Mouse (Mus musculus): ENCODE results near the gene Asb11.
A peak's percentile ranks its signal among the peaks of the same experiment; 100 is the strongest.

Gene Asb11

GRCm38 (mm10) chrX:164441306-164441705 lies 4.5 kb downstream of the Asb11 start:
- no peak for DNase-seq (ENCODE audit: extremely low spot score, low spot score)

GRCm38 (mm10) chrX:164445601-164446000 lies 8.8 kb downstream of the Asb11 start:
- DNase-seq (ENCODE audit: extremely low spot score, low spot score), result no peak

- DNase-seq (ENCODE audit: extremely low spot score, low spot score), result no peak
These were observed 9.3 kb downstream of the Asb11 start for GRCm38 (mm10) chrX:164446106-164446551.

- DNase-seq (ENCODE audit: extremely low spot score, low spot score), result no peak
These were observed 10.3 kb downstream of the Asb11 start for GRCm38 (mm10) chrX:164446835-164447681.

- no peak for DNase-seq (ENCODE audit: extremely low spot score, low spot score)
These were observed 10.9 kb downstream of the Asb11 start for GRCm38 (mm10) chrX:164447682-164448071.

- DNase-seq (ENCODE audit: extremely low spot score, low spot score), result peak; percentile 12
These were observed 12.4 kb downstream of the Asb11 start for GRCm38 (mm10) chrX:164449201-164449600.

- DNase-seq (ENCODE audit: extremely low spot score, low spot score), result no peak
These were observed 22.5 kb downstream of the Asb11 start for GRCm38 (mm10) chrX:164459205-164459878.

GRCm38 (mm10) chrX:164502258-164502657 lies 65.5 kb downstream of the Asb11 start:
- DNase-seq (ENCODE audit: extremely low spot score, low spot score), result no peak

- peak; percentile 12 for DNase-seq (ENCODE audit: extremely low spot score, low spot score)
These were observed 69.1 kb downstream of the Asb11 start, which contains the start of gene Asb9 for GRCm38 (mm10) chrX:164505709-164506498. TSS of gene Asb9 (plus strand) at chrX:164506327.

GRCm38 (mm10) chrX:164507068-164507467 lies 70.3 kb downstream of the Asb11 start:
- DNase-seq (ENCODE audit: extremely low spot score, low spot score), result no peak

- DNase-seq (ENCODE audit: extremely low spot score, low spot score), result no peak
These were observed 71.9 kb downstream of the Asb11 start for GRCm38 (mm10) chrX:164508728-164509127.
